Mouse (Mus musculus): ENCODE results near the gene Slc12a5. TPM values are rescaled to one million over a fixed set of nuclear protein-coding genes. Genes with fewer than 3 reads are reported as not detected.

The Slc12a5 gene
- polyA plus RNA-seq, 1 experiment from 2014 or later = 57.7 TPM

DNA sequence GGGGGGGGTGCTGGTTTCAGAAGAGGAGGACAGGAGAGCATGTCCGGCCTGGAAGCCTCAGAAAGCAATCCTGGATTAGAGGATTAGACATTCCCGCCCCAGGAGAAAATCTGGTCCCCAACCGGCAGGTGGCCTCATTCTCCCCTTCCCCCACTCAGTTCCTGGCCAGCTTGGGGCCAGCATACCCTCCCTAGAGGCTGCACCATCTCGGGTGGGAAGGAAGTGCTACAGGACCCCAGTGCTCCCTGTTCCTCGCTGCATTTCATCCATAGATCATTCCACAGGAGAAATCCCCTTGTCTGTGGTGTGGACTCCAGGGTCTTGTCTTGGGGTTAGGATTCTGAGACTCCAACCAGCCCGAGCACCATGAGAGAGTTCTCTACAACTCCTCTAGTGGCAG lies 6.6 kb downstream of the Slc12a5 start:
- ATAC-seq = no peak
- H3K9ac ChIP-seq (ENCODE audit: low read depth, low read length) = no peak overlapping the region

DNA sequence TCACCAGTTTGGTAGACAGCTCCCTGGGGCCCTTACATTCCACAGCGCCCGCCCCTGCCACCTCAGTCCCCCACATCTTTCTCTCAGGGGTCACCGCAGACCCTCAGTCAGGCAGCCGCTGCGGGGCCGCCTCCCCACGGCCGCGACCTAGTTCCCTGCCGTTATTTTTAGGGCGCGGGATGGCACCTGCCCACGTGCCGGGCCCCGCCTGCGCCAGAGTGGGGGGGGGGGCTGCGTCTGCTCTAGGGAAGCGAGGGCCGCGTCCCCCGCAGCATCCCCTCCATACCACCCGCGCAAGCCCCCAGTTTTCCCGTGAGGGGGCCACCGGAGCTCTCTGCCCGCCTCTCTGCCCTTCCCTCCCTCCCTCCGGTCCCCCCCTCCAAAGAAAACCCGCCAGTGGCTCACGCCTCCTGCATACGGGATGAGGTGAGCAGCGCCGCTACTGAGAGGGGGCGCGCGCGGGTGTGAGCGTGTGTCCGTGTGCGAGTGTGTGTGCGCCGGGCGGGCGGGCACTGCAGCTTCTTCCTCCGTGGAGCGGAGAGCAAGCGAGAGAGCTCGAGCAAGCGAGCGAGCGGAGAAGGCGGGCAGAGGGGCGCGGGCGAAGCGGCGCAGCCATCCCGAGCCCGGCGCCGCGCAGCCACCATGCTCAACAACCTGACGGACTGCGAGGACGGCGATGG lies 7.3 kb downstream of the Slc12a5 start:
- Histone ChIP-seq H3K9me3 (replicated peaks; ENCODE audit: control insufficient read depth, low read length, poor library complexity, severe bottlenecking) (no peaks in the 10 kb centered on the region), H3K4me3 (ENCODE audit: low read depth, low read length) (peak overlapping the region; percentile 49), H3K4me2 (ENCODE audit: low read length) (peak overlapping the region; percentile 93), H3K27ac (ENCODE audit: low read length) (peak overlapping the region; percentile 86), H3K27me3 (ENCODE audit: control insufficient read depth, insufficient read depth, low read depth, low read length) (0 out of 2 replicates have a peak, but pooled peaks cover 3% of the 10 kb centered on the region), H3K4me1 (ENCODE audit: control insufficient read depth, insufficient read depth, low read length) (peaks cover 70% of the 10 kb centered on the region), H3K9ac (ENCODE audit: low read depth, low read length) (peak overlapping the region; percentile 69), H3K36me3 (ENCODE audit: control insufficient read depth, insufficient read depth, low read length) (no peaks in the 10 kb centered on the region)
- WGBS = 1% methylated on average over 57 of the region's 65 CpGs
- peak; percentile 65 for ATAC-seq

More for the DNA sequence above, 6.6 kb downstream of the Slc12a5 start:
- 12% methylated on average over 6 of the region's 6 CpGs for WGBS
- peak overlapping the region; percentile 86 for H3K27ac ChIP-seq (ENCODE audit: low read length)
- H3K4me1 ChIP-seq (ENCODE audit: control insufficient read depth, insufficient read depth, low read length) = peaks cover 77% of the 10 kb centered on the region
- no peaks in the 10 kb centered on the region for H3K36me3 ChIP-seq (ENCODE audit: control insufficient read depth, insufficient read depth, low read length)
- H3K27me3 ChIP-seq (ENCODE audit: control insufficient read depth, insufficient read depth, low read depth, low read length) = 0 out of 2 replicates have a peak, but pooled peaks cover 3% of the 10 kb centered on the region
- H3K4me2 ChIP-seq (ENCODE audit: low read length) = peak overlapping the region; percentile 93
- H3K4me3 ChIP-seq (ENCODE audit: low read depth, low read length) = peak overlapping the region; percentile 49; the same call in 1 of the 2 replicates
- H3K9me3 ChIP-seq (replicated peaks; ENCODE audit: control insufficient read depth, low read length, poor library complexity, severe bottlenecking) = no peaks in the 10 kb centered on the region

GRCm38 (mm10) chr2:164968451-164968851 lies 7.8 kb downstream of the Slc12a5 start:
- 0 out of 2 replicates have a peak, but pooled peaks cover 3% of the 10 kb centered on the region for H3K27me3 ChIP-seq (ENCODE audit: control insufficient read depth, insufficient read depth, low read depth, low read length)
- peak overlapping the region; percentile 93 for H3K4me2 ChIP-seq (ENCODE audit: low read length)
- H3K9ac ChIP-seq (ENCODE audit: low read depth, low read length) = peak overlapping the region; percentile 69
- peaks cover 65% of the 10 kb centered on the region for H3K4me1 ChIP-seq (ENCODE audit: control insufficient read depth, insufficient read depth, low read length)
- under 1% methylated on average over 25 of the region's 29 CpGs for WGBS
- H3K9me3 ChIP-seq (replicated peaks; ENCODE audit: control insufficient read depth, low read length, poor library complexity, severe bottlenecking) = no peaks in the 10 kb centered on the region
- H3K36me3 ChIP-seq (ENCODE audit: control insufficient read depth, insufficient read depth, low read length) = no peaks in the 10 kb centered on the region
- ATAC-seq = peak; percentile 15; the same call in 1 of the 2 replicates
- H3K27ac ChIP-seq (ENCODE audit: low read length) = peak overlapping the region; percentile 86
- peak overlapping the region; percentile 49 for H3K4me3 ChIP-seq (ENCODE audit: low read depth, low read length)

DNA sequence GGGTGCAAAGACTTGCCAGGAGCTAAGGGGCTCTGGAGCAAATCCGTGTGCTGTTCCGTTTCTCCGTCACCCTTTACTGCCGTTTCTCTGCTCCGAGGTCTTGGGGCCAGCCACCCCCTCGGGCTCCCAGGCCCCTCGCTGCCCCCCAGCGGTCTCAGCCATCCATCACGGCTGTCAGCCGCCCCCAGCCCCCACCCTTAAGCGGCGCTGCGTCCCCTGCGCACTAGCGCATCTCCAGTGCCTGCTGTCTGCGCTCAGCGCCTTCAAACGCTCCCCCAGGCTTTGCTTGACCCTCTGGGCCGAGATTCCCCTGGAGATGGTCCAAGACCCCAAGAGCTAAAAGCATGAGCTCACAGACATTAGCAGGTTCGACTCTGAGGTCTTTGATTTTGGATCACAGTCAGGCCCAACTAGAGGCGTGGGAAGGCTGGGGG lies 8.8 kb downstream of the Slc12a5 start:
- H3K27ac ChIP-seq (ENCODE audit: low read length) = peak overlapping the region; percentile 86
- ATAC-seq = no peak
- H3K9me3 ChIP-seq (replicated peaks; ENCODE audit: control insufficient read depth, low read length, poor library complexity, severe bottlenecking) = no peaks in the 10 kb centered on the region
- H3K4me3 ChIP-seq (ENCODE audit: low read depth, low read length) = peak overlapping the region; percentile 49
- peaks cover 57% of the 10 kb centered on the region for H3K4me1 ChIP-seq (ENCODE audit: control insufficient read depth, insufficient read depth, low read length)
- H3K4me2 ChIP-seq (ENCODE audit: low read length) = peak overlapping the region; percentile 93
- WGBS = 1% methylated on average over 21 of the region's 21 CpGs
- peak overlapping the region; percentile 69 for H3K9ac ChIP-seq (ENCODE audit: low read depth, low read length)
- H3K36me3 ChIP-seq (ENCODE audit: control insufficient read depth, insufficient read depth, low read length) = no peaks in the 10 kb centered on the region
- H3K27me3 ChIP-seq (ENCODE audit: control insufficient read depth, insufficient read depth, low read depth, low read length) = 0 out of 2 replicates have a peak, but pooled peaks cover 3% of the 10 kb centered on the region

DNA sequence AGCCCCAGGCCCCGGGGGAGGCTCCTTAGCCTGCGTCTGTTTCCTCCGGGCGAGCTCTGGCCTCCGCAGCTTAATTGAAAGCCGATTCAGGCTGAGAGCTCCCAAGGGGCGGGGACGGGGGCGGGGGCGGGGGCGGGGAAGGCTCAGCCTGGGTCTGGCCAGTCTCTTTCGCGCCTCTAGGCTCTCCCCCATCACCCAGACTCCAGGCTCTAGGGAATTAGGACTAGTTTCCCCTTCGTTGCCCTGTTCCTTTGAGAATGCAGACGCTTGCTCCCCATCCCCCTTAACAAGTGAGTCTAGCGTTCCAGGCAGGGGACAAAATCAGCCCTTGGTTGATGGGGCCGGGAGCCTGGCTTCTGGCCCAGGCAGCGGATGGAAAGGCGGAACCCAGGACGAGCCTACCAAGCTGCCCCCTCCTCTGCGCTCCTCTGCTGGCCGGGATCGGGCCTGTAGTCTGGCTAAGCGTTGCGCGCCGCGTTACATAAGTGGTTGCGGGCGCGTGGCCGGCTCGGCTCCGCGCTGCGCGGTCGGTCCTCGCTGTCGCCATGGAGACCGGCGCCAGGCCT lies 10.1 kb downstream of the Slc12a5 start:
- Histone ChIP-seq H3K9ac (ENCODE audit: low read depth, low read length) (peak overlapping the region; percentile 69), H3K36me3 (ENCODE audit: control insufficient read depth, insufficient read depth, low read length) (no peaks in the 10 kb centered on the region; the same call in 1 of the 2 replicates), H3K27ac (ENCODE audit: low read length) (peak overlapping the region; percentile 52; the same call in 1 of the 2 replicates), H3K9me3 (replicated peaks; ENCODE audit: control insufficient read depth, low read length, poor library complexity, severe bottlenecking) (no peaks in the 10 kb centered on the region), H3K4me3 (ENCODE audit: low read depth, low read length) (peak overlapping the region; percentile 49), H3K4me2 (ENCODE audit: low read length) (peak overlapping the region; percentile 93), H3K27me3 (ENCODE audit: control insufficient read depth, insufficient read depth, low read depth, low read length) (0 out of 2 replicates have a peak, but pooled peaks cover 3% of the 10 kb centered on the region), H3K4me1 (ENCODE audit: control insufficient read depth, insufficient read depth, low read length) (peaks cover 44% of the 10 kb centered on the region)
- ATAC-seq = peak; percentile 65
- WGBS = under 1% methylated on average over 41 of the region's 42 CpGs

DNA sequence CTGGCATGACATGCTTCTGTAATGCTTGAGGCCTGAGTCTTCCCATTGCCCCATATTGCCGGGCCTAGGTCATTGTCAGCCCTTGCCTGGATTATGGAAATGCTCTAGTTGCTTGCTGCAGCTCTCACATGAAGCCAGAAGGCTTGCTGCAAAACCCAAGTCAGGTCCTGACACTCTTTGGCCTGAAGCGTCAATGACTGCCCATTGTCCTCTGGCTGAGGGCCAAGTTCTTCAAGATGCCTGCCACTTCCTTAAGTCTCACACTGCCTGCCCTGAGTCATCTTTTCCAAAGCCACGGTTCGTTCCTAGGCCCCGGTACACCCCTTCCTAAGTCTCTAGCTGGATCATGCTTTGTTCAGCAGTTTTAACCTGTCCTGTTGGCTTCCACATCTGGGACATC lies 12.0 kb downstream of the Slc12a5 start:
- Histone ChIP-seq H3K9me3 (replicated peaks; ENCODE audit: control insufficient read depth, low read length, poor library complexity, severe bottlenecking) (no peaks in the 10 kb centered on the region), H3K4me2 (ENCODE audit: low read length) (no peak overlapping the region), H3K36me3 (ENCODE audit: control insufficient read depth, insufficient read depth, low read length) (no peaks in the 10 kb centered on the region; the same call in 1 of the 2 replicates), H3K27ac (ENCODE audit: low read length) (no peak overlapping the region), H3K4me3 (ENCODE audit: low read depth, low read length) (no peak overlapping the region), H3K27me3 (ENCODE audit: control insufficient read depth, insufficient read depth, low read depth, low read length) (no peaks in the 10 kb centered on the region), H3K4me1 (ENCODE audit: control insufficient read depth, insufficient read depth, low read length) (peaks cover 32% of the 10 kb centered on the region), H3K9ac (ENCODE audit: low read depth, low read length) (no peak overlapping the region)
- WGBS = 79% methylated on average over 5 of the region's 5 CpGs
- no peak for ATAC-seq

DNA sequence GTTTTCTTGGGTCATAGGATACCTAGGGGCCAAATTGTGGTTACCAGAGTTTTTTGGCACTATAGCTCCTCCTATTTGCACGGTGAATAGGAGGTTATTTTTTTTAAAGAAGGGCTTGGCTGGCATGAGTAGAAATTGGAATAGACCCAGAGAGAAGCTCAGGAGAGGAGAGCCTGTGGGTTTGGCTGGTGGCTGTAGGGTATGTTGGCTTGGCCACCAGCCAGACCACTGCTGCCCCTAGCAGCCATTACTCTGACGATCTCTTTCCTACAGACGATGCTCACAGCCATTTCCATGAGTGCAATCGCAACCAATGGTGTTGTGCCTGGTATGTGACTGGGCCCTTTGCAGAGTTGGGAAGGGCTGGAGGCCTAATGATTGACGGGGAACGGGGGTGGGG lies 15.0 kb downstream of the Slc12a5 start:
- peaks cover 2% of the 10 kb centered on the region for H3K36me3 ChIP-seq (ENCODE audit: control insufficient read depth, insufficient read depth, low read length)
- H3K4me1 ChIP-seq (ENCODE audit: control insufficient read depth, insufficient read depth, low read length) = peaks cover 14% of the 10 kb centered on the region
- ATAC-seq = no peak
- WGBS = 74% methylated on average over 6 of the region's 6 CpGs
- no peak overlapping the region for H3K4me2 ChIP-seq (ENCODE audit: low read length)
- no peak overlapping the region for H3K9ac ChIP-seq (ENCODE audit: low read depth, low read length)
- no peaks in the 10 kb centered on the region for H3K27me3 ChIP-seq (ENCODE audit: control insufficient read depth, insufficient read depth, low read depth, low read length)
- no peak overlapping the region for H3K4me3 ChIP-seq (ENCODE audit: low read depth, low read length)
- H3K9me3 ChIP-seq (replicated peaks; ENCODE audit: control insufficient read depth, low read length, poor library complexity, severe bottlenecking) = no peaks in the 10 kb centered on the region
- no peak overlapping the region for H3K27ac ChIP-seq (ENCODE audit: low read length)

DNA sequence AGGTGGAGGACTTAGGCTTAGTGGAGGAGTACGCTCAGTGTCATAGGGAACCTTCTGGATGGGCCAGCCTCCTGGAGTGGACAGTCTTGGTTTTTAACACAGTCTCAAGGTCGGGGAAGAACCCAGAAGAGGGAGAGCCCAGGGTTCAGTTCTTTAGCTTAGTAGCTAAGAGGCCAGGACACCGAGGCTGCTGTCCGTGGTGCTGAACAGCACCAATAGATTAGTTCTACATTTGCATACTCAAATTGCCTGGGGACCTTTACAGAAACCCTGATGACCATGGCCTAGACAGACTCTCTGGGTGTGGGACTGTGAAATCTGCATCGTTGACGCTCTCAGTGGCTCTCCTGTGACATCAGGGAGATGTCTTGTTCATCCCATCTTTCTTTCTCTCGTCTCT lies 19.1 kb downstream of the Slc12a5 start:
- no peak overlapping the region for H3K9ac ChIP-seq (ENCODE audit: low read depth, low read length)
- no peaks in the 10 kb centered on the region for H3K27me3 ChIP-seq (ENCODE audit: control insufficient read depth, insufficient read depth, low read depth, low read length)
- H3K4me2 ChIP-seq (ENCODE audit: low read length) = no peak overlapping the region
- H3K4me3 ChIP-seq (ENCODE audit: low read depth, low read length) = no peak overlapping the region
- no peaks in the 10 kb centered on the region for H3K4me1 ChIP-seq (ENCODE audit: control insufficient read depth, insufficient read depth, low read length)
- no peak for ATAC-seq
- H3K27ac ChIP-seq (ENCODE audit: low read length) = no peak overlapping the region
- WGBS = 12% methylated on average over 7 of the region's 7 CpGs
- peaks cover 6% of the 10 kb centered on the region for H3K36me3 ChIP-seq (ENCODE audit: control insufficient read depth, insufficient read depth, low read length)
- no peaks in the 10 kb centered on the region for H3K9me3 ChIP-seq (replicated peaks; ENCODE audit: control insufficient read depth, low read length, poor library complexity, severe bottlenecking)

GRCm38 (mm10) chr2:164985962-164986361 lies 25.4 kb downstream of the Slc12a5 start:
- H3K9me3 ChIP-seq (replicated peaks; ENCODE audit: control insufficient read depth, low read length, poor library complexity, severe bottlenecking) = no peaks in the 10 kb centered on the region
- peaks cover 20% of the 10 kb centered on the region; the same call in 1 of the 2 replicates for H3K36me3 ChIP-seq (ENCODE audit: control insufficient read depth, insufficient read depth, low read length)
- no peaks in the 10 kb centered on the region for H3K4me1 ChIP-seq (ENCODE audit: control insufficient read depth, insufficient read depth, low read length)
- WGBS = 75% methylated on average over 6 of the region's 6 CpGs
- H3K27me3 ChIP-seq (ENCODE audit: control insufficient read depth, insufficient read depth, low read depth, low read length) = no peaks in the 10 kb centered on the region
- no peak for ATAC-seq
- no peak overlapping the region for H3K4me2 ChIP-seq (ENCODE audit: low read length)
- H3K4me3 ChIP-seq (ENCODE audit: low read depth, low read length) = no peak overlapping the region
- no peak overlapping the region for H3K27ac ChIP-seq (ENCODE audit: low read length)
- H3K9ac ChIP-seq (ENCODE audit: low read depth, low read length) = no peak overlapping the region
